Mouse (Mus musculus) CH12.LX (cell line): ENCODE measurements around the gene Adgrg5.

Source experiments
- CTCF ChIP-seq, 2 experiments: IDR thresholded peaks in 1 of 2; conservative IDR thresholded peaks in 1 of 2; 2 replicates each; pipeline ENCODE4 v1.5.1; 2011 to 2012; ENCODE audit warnings: low read depth in 2 of 2, low read length in 2 of 2, improper control_type of control experiment in 1 of 2, inconsistent platforms in 1 of 2, mild to moderate bottlenecking in 1 of 2, moderate library complexity in 1 of 2
- ETS1 ChIP-seq: conservative IDR thresholded peaks from 2 replicates; pipeline ENCODE4 v1.6.1; 2012; ENCODE audit warnings: low read depth, mild to moderate bottlenecking, inconsistent platforms, low read length, improper control_type of control experiment, moderate library complexity
- MYC ChIP-seq: IDR thresholded peaks from 2 replicates; pipeline ENCODE4 v1.6.1; 2011; ENCODE audit warnings: low read depth, mild to moderate bottlenecking, improper control_type of control experiment, low read length
- POLR2A ChIP-seq: IDR thresholded peaks from 2 replicates; pipeline ENCODE4 v1.6.1; 2011; ENCODE audit warnings: low read depth, mild to moderate bottlenecking, improper control_type of control experiment, low read length

- TF ChIP-seq ETS1 (no peak), MYC (no peak), POLR2A (no peak), CTCF (conservative IDR thresholded peaks at IDR 0.05 in 1 of 2, IDR thresholded peaks at IDR 0.05 in 1 of 2; ENCODE audit: low read depth in 2 of 2, low read length in 2 of 2) (0 out of 4 replicates have a peak, but pooled peaks of 1 of the 2 experiments have one; percentile 1)
Measured at GRCm38 (mm10) chr8:94980976-94981375, 57.5 kb downstream of the Adgrg5 start.
